Mouse (Mus musculus) neural tube, embryonic 11.5 days (tissue): Measurements from ENCODE around the gene Cmip. TPM values are rescaled to one million over a fixed set of nuclear protein-coding genes. Genes with fewer than 3 reads are reported as not detected.

Experiments
- ATAC-seq: fragments of 200-750 bp; cut with Nextera tagmentation; 2 replicates; pipeline ENCODE4 v1.8.0; 2017; ENCODE audit warnings: moderate number of reproducible peaks, mild to moderate bottlenecking, moderate TSS enrichment, moderate library complexity; ENCODE audit not compliant: insufficient read depth, low FRiP score, low TSS enrichment
- DNase-seq: peaks from one replicate; pipeline ENCODE4 v3.0.0-alpha.2; 2015; ENCODE audit warnings: low spot score
- H3K27ac ChIP-seq: fragments of 300-500 bp; sonication (generic); 2 replicates; pipeline ENCODE4 v1.5.1; 2014; ENCODE audit warnings: low read depth, mild to moderate bottlenecking, low read length
- H3K27me3 ChIP-seq: fragments of 300-500 bp; sonication (generic); 2 replicates; pipeline ENCODE4 v1.6.1; 2014; ENCODE audit warnings: mild to moderate bottlenecking, low read length, mixed read lengths; ENCODE audit not compliant: control insufficient read depth, insufficient read depth
- H3K36me3 ChIP-seq: fragments of 300-500 bp; sonication (generic); 2 replicates; pipeline ENCODE4 v1.6.1; 2014; ENCODE audit warnings: mild to moderate bottlenecking, low read length, moderate library complexity, mixed read lengths; ENCODE audit not compliant: control insufficient read depth, insufficient read depth
- H3K4me1 ChIP-seq: fragments of 300-500 bp; sonication (generic); 2 replicates; pipeline ENCODE4 v1.6.1; 2014; ENCODE audit warnings: low read length, mixed read lengths; ENCODE audit not compliant: control insufficient read depth, insufficient read depth
- H3K4me2 ChIP-seq: fragments of 300-500 bp; sonication (generic); 2 replicates; pipeline ENCODE4 v1.6.1; 2014; ENCODE audit warnings: low read depth, mild to moderate bottlenecking, moderate library complexity
- H3K4me3 ChIP-seq: fragments of 300-500 bp; sonication (generic); 2 replicates; pipeline ENCODE4 v1.5.1; 2014; ENCODE audit warnings: low read depth, low read length
- H3K9ac ChIP-seq: fragments of 300-500 bp; sonication (generic); 2 replicates; pipeline ENCODE4 v1.6.1; 2014; ENCODE audit warnings: mild to moderate bottlenecking, low read length
- H3K9me3 ChIP-seq: fragments of 300-500 bp; sonication (generic); 2 replicates; pipeline ENCODE4 v1.6.1; 2016; ENCODE audit warnings: low read length; ENCODE audit not compliant: control insufficient read depth
- WGBS: fragments of 180-500 bp; shearing (Covaris S2); extraction: QIAGEN DNeasy Blood & Tissue Kit; methylation state at CpG from one replicate; pipeline ENCODE4 v1.1.7; 2014; 5-methylcytosine and 5-hydroxymethylcytosine counted together
- polyA plus RNA-seq: library from polyadenylated mRNA; unstranded; fragments of >200 nt; fragmentation: Nextera tagmentation; extraction: Ambion mirVana; gene quantifications from 2 replicates; pipeline ENCODE4 v1.2.1, GENCODE M21; 2014

Gene Cmip
- polyA plus RNA-seq, 1 experiment from 2014 or later: 56.7 TPM

- no peaks in the 10 kb centered on the region for H3K27me3 ChIP-seq
- H3K27ac ChIP-seq: no peak overlapping the region
- peaks cover 16% of the 10 kb centered on the region for H3K4me1 ChIP-seq
- H3K36me3 ChIP-seq: no peaks in the 10 kb centered on the region
- H3K9ac ChIP-seq: no peak overlapping the region
- DNase-seq (no peak), ATAC-seq (no peak)
- no peak overlapping the region for H3K4me3 ChIP-seq
- 90% methylated on average over 4 of the region's 4 CpGs for WGBS
- no peak overlapping the region for H3K4me2 ChIP-seq
- H3K9me3 ChIP-seq: no peaks in the 10 kb centered on the region
Measured at GRCm38 (mm10) chr8:117352098-117352497, 95.2 kb downstream of the Cmip start.

GRCm38 (mm10) chr8:117355111-117355831 lies 98.4 kb downstream of the Cmip start:
- WGBS: 80% methylated on average over 12 of the region's 12 CpGs
- peaks cover 3% of the 10 kb centered on the region; the same call in 1 of the 2 replicates for H3K4me1 ChIP-seq
- no peak overlapping the region for H3K4me3 ChIP-seq
- DNase-seq: no peak
- no peak overlapping the region for H3K4me2 ChIP-seq
- no peaks in the 10 kb centered on the region for H3K9me3 ChIP-seq
- no peaks in the 10 kb centered on the region for H3K27me3 ChIP-seq
- no peaks in the 10 kb centered on the region for H3K36me3 ChIP-seq
- H3K27ac ChIP-seq: no peak overlapping the region
- ATAC-seq: no peak
- no peak overlapping the region for H3K9ac ChIP-seq

- Histone ChIP-seq H3K36me3 (no peaks in the 10 kb centered on the region), H3K4me1 (peaks cover 3% of the 10 kb centered on the region; the same call in 1 of the 2 replicates), H3K27ac (no peak overlapping the region), H3K4me3 (no peak overlapping the region), H3K9me3 (no peaks in the 10 kb centered on the region), H3K4me2 (no peak overlapping the region), H3K9ac (no peak overlapping the region), H3K27me3 (no peaks in the 10 kb centered on the region)
- DNase-seq (no peak), ATAC-seq (no peak)
- WGBS: 86% methylated on average over 13 of the region's 13 CpGs
Measured at GRCm38 (mm10) chr8:117356109-117356672, 99.3 kb downstream of the Cmip start.

- no peaks in the 10 kb centered on the region for H3K36me3 ChIP-seq
- H3K4me2 ChIP-seq: no peak overlapping the region
- no peak overlapping the region for H3K9ac ChIP-seq
- H3K27me3 ChIP-seq: no peaks in the 10 kb centered on the region
- no peaks in the 10 kb centered on the region for H3K9me3 ChIP-seq
- H3K4me1 ChIP-seq: peaks cover 6% of the 10 kb centered on the region; the same call in 1 of the 2 replicates
- 95% methylated on average over 16 of the region's 16 CpGs for WGBS
- no peak overlapping the region for H3K27ac ChIP-seq
- no peak overlapping the region for H3K4me3 ChIP-seq
- no peak for ATAC-seq
- DNase-seq: no peak
Measured at GRCm38 (mm10) chr8:117357491-117358467, 100.9 kb downstream of the Cmip start.

- Histone ChIP-seq H3K27me3 (no peaks in the 10 kb centered on the region), H3K4me1 (0 out of 2 replicates have a peak, but pooled peaks cover 3% of the 10 kb centered on the region), H3K36me3 (no peaks in the 10 kb centered on the region), H3K27ac (no peak overlapping the region), H3K9me3 (no peaks in the 10 kb centered on the region), H3K4me2 (no peak overlapping the region), H3K9ac (no peak overlapping the region), H3K4me3 (no peak overlapping the region)
- no peak for ATAC-seq
- 93% methylated on average over 3 of the region's 3 CpGs for WGBS
- DNase-seq: no peak
Measured at GRCm38 (mm10) chr8:117360172-117360930, 103.5 kb downstream of the Cmip start.

DNA sequence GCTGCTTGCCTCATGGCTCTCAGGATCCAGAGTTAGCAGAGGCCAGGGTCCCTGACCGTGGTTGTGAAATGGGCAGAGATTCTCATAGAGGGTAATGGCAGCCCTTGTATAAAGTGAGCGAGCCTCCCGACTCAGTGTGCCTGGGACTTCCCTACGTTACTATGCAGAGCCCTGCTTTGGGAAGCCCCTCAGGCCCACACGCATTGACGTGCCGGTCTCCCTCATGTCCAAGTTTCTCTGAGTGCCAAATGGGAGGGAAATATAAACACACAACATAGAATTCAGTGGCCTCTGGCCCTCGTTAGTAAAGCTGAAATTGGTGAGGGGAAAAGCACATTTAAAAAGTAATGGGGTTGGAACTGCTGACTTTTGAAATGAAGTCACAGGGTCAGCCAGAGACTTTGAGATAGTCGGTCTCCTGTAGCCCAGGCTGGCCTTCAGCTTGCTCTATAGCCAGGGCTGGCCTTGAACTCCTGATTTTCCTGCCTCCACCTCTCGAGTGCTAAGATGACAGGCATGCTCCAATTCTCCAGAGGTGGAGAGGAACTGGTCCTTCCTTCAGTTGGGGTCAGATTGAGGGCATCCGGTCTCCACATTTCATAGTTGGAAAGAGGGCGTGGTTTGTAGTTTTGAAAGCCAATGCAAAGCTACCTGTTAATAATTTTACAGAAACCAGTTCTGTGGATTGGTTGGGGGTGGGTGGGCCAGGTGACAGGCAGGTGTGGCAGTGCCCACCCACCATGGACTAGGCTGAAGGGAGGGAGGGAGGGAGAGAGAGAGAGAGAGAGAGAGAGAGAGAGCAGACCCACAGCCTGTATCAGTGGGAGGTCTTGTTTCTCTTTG lies 105.0 kb downstream of the Cmip start:
- no peaks in the 10 kb centered on the region for H3K9me3 ChIP-seq
- no peak overlapping the region for H3K4me3 ChIP-seq
- H3K9ac ChIP-seq: no peak overlapping the region
- H3K27me3 ChIP-seq: no peaks in the 10 kb centered on the region
- no peaks in the 10 kb centered on the region for H3K36me3 ChIP-seq
- H3K4me1 ChIP-seq: 0 out of 2 replicates have a peak, but pooled peaks cover 3% of the 10 kb centered on the region
- 83% methylated on average over 12 of the region's 12 CpGs for WGBS
- no peak overlapping the region for H3K27ac ChIP-seq
- DNase-seq (no peak), ATAC-seq (no peak)
- H3K4me2 ChIP-seq: no peak overlapping the region

- 58% methylated on average over 2 of the region's 2 CpGs for WGBS
Measured at GRCm38 (mm10) chr8:117362438-117362726, 105.5 kb downstream of the Cmip start.

More at GRCm38 (mm10) chr8:117362438-117362726, 105.5 kb downstream of the Cmip start:
- Histone ChIP-seq H3K27me3 (no peaks in the 10 kb centered on the region), H3K4me2 (no peak overlapping the region), H3K36me3 (no peaks in the 10 kb centered on the region), H3K4me3 (no peak overlapping the region), H3K27ac (no peak overlapping the region), H3K9me3 (no peaks in the 10 kb centered on the region), H3K9ac (no peak overlapping the region), H3K4me1 (0 out of 2 replicates have a peak, but pooled peaks cover 3% of the 10 kb centered on the region)
- no peak for DNase-seq
- no peak for ATAC-seq
